Mouse (Mus musculus): ENCODE measurements at regions not wholly inside any gene's neighbourhood (a gene's known extent, or its start where the extent isn't known, plus 50 kb on each side); places are given as distances from the start of the nearest gene placed in this dataset.

DNA sequence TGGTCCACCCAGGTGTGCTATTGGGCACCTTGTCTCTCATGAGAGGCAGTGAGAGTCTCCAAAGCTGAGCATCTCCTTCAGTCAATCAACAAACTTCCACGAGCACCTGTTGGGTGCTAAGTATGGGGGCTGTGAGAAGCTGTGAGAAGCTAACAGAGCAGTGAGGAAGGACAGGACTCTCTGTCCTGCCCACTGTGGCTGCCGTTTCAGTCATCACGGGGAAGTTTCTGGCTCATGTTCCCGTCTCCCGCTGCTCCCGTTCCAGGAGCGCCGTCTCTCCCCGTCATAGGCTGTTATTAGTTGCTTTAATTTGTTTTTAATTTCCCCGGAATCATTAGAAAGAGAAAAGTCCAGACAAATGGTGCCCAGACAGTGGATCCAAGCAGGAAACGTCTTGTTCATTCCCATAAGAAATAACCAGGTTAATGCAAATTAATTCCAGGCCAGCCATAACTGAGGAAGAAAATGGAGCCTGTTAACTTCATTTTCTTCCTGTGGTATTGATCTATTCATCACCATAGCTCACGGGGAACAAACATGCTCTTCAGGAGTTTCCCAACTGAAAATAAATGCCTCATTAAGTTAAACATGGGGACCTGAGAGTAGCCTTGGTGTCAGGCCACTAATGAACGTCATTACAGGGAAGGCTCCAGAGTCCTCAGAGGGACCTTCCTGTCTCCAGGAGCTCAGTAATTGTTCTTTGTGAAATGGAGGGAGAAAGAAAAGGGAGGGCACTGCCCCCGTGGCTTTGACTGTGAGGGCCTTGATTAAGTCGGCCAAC, 70.3 kb downstream of the Matn1 start:
- DNase-seq (ENCODE audit: low spot score): no peak

- DNase-seq (ENCODE audit: low spot score): no peak
These were observed 71.0 kb downstream of the Matn1 start for GRCm38 (mm10) chr4:131015156-131015555.

- DNase-seq (ENCODE audit: low spot score): no peak
These were observed 79.4 kb downstream of the Matn1 start for GRCm38 (mm10) chr4:131023601-131024000.

DNA sequence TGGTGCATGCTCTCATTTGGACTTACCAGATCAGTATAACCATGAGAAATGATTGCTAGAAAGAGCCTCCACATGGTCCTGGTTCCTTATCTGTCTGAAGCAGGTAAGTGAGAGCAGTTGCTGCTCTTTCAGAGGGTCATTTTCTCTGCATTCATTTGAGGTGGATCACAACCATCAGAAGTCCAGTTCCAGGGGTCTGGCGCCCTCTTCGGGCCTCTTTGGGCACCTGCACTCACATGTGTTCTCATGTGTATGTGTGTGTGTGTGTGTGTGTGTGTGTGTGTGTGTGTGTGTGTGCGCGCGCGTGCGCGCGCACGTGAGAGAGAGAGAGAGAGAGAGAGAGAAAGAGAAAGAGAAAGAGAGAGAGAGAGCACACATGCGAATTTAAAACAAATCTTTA, 92.1 kb downstream of the Matn1 start:
- no peak for DNase-seq (ENCODE audit: low spot score)

DNA sequence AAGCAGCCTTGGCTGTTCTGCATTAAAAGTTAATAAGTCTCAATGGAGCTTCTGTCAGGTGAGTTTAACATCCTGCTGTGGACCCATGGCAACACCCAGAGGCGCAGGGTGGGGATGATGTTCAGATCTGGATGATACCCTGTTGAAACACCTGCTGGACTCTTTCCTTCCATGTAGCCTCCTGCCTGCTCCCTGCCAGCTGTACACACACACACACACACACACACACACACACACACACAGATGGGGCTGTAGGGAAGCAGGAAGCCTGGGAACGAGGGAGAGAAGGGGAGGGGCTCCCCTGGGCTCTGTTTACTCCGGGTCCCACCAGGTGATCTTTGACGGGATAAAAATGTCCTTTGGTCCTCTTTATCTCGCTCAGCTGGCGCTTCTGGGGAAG, 93.0 kb downstream of the Matn1 start:
- DNase-seq (ENCODE audit: low spot score): no peak

GRCm38 (mm10) chr4:131039686-131040085, 95.5 kb downstream of the Matn1 start:
- no peak for DNase-seq (ENCODE audit: low spot score)

- no peak for DNase-seq (ENCODE audit: low spot score)
These were observed 97.0 kb downstream of the Matn1 start for GRCm38 (mm10) chr4:131041210-131041609.

DNA sequence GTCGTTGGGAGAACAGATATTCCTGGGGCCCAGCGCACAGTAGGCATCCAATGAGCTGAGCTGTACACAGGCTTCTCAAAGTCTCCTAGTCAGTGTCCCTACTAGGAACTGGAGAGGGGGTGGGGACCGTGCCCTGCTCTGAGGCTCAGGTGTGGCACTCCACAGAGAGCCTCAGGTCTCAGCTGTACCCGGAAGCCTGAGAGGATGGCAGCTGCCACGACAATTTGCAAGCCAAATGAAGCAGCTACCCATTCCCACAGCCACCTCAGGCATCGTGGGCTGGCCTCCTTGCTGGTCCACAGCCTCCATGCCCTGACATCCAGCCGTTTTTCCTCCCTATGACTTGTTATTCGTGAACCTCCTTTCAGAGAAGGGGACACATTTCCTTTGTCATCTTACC, 101.9 kb downstream of the Matn1 start:
- DNase-seq (ENCODE audit: low spot score): no peak

- DNase-seq (ENCODE audit: low spot score): no peak
These were observed 102.9 kb downstream of the Matn1 start for GRCm38 (mm10) chr4:131046969-131047650.

- no peak for DNase-seq (ENCODE audit: low spot score)
These were observed 112.1 kb downstream of the Matn1 start for GRCm38 (mm10) chr4:131056293-131056692.

GRCm38 (mm10) chr4:131059572-131059971, 115.4 kb downstream of the Matn1 start:
- no peak for DNase-seq (ENCODE audit: low spot score)

GRCm38 (mm10) chr4:131060191-131060680, 116.1 kb downstream of the Matn1 start:
- DNase-seq (ENCODE audit: low spot score): no peak

DNA sequence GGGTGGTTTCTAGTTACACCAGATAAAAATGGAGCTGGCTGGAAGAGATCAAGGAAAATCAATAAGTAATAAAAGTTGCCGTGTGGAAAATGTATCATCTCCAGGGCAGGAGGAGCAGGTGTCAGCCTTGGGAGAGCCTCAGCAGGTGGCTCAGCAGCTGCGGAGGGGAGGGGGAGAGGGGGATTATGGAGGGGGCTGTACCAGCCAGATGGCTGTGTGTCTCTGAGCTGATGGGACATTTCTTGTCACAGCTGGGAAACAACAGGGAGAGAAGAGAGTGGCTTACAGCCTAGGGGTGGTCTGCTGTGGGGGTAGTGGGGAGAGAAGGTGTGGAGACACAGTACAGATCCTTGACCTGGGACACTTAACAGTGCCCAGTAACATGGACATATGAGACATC, 116.5 kb downstream of the Matn1 start:
- DNase-seq (ENCODE audit: low spot score): no peak

GRCm38 (mm10) chr4:131062592-131062991, 118.4 kb downstream of the Matn1 start:
- DNase-seq (ENCODE audit: low spot score): no peak

GRCm38 (mm10) chr4:131066186-131066939, 122.2 kb downstream of the Matn1 start:
- no peak for DNase-seq (ENCODE audit: low spot score)

DNA sequence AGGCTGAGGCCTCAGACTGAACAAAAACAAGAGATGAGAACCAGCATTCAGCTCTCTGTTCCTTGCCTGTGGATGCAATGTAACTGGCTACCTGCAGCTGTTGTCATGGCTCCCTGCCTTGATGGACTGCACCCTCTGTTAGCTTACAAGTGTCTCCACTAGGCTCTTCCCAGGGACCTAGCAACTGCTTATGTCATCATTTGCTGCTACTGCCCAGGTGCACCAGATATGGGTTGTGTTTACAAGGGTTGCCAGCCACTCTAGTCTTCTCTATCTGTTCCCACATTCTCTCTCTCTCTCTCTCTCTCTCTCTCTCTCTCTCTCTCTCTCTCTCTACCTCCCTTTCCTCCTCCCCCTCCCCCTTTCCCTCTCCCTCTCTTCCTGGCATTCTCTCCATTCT, 126.4 kb downstream of the Matn1 start:
- no peak for DNase-seq (ENCODE audit: low spot score)

DNA sequence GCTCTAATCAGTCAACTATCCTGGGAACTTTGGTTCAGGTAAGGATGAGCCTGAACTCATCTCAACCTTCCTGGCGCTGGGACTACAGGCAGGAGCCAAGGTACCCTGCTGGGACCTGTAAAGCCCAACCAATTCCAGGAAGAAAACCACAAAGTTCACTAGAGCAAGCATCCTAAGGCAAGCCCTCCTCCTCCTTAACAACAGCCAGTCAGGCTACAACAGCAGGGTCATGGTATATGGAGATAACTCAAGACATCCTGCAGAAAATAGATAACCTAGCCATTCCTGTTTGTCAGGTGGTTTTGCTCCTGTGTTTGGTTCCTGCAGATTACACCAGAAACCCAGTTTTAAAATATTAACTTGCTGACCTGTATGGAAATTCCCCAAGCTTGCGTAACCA, 128.4 kb downstream of the Matn1 start:
- DNase-seq (ENCODE audit: low spot score): no peak

- no peak for DNase-seq (ENCODE audit: low spot score)
These were observed 129.2 kb downstream of the Matn1 start for GRCm38 (mm10) chr4:131073420-131073819.

DNA sequence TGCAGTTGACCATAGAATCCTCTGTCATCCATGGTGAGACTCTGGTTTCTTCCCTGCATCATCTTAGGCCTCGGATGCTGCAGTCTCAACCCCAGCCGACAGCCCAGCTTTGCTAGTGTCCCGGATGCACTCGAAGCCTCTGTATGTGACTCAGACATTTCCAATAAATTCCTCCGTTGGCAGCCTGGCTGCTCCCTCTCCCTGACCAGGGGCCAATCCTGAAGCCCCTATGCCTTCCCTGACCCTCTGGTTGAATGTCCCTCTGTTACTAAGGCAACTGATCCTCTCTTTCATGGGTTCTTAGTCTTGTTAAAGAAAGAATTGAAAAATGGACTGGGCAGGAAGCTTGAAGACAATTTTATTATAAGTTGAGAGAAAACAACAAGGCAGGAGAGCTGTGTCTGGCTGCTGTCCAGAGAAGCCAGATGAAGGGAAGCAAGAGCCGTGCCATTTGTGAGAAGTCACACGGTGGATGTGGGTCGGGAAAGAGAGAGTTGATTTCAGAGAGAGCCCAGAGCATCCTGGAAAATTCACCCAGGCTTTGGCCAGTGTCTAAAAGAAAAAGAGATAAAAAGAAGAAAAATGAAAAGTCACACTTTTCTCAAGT, 131.2 kb downstream of the Matn1 start:
- no peak for DNase-seq (ENCODE audit: low spot score)

- DNase-seq (ENCODE audit: low spot score): no peak
These were observed 132.4 kb downstream of the Matn1 start for GRCm38 (mm10) chr4:131076628-131077027.

DNA sequence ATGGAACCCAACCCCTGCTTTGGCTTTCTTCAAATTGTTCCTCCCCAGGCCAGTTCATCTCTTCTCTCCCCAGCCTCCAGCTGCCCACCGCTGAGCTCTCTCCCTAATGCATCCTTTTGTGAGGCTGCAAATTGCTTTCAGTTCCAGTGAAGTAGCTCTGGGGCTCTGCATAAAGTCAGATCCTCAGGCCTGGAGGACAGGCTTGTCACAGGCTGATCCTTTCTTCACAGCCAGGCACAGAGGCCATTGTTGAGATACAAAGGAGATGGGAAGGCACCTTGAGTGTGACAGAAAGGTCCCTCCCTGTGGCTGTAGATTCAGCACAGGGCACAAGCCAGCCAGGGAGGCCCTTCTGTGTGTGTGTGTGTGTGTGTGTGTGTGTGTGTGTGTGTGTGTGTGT, 135.9 kb downstream of the Matn1 start:
- DNase-seq (ENCODE audit: low spot score): no peak

DNA sequence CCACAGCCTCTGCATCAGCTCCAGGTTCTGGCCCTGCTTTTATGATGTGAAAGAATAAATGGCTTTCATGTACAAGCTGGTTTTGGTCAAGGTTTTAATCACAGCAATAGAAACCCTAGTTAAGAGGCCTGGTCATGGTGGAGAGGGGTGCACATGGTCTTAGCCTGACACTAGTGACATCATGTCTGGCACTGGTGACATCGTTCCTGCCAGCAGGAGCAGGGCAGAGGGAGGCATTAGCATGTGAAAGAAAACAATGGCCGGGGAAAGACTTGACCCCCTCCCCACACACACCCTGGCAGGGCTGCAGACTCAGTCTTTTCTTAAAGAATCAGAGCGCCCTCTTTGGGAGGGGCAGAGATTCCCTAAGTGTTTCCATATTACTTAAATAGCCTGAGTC, 139.2 kb downstream of the Matn1 start:
- no peak for DNase-seq (ENCODE audit: low spot score)

Measured in c-Kit-positive CD71-positive TER-119-positive erythroid progenitor cells, embryonic 14.5 days (primary cell).